Mouse (Mus musculus) A20 (cell line): ENCODE results near the gene Flad1.
"Not testable (repeated sequence)": the region's sequence is repeated elsewhere in the genome, so short reads cannot be mapped to it uniquely, and the experiment has no call there.

Experiments
- DNase-seq: peaks from one replicate; pipeline ENCODE4 v3.0.0-alpha.2; 2011; ENCODE audit warnings: low read depth, low spot score

Gene Flad1

DNA sequence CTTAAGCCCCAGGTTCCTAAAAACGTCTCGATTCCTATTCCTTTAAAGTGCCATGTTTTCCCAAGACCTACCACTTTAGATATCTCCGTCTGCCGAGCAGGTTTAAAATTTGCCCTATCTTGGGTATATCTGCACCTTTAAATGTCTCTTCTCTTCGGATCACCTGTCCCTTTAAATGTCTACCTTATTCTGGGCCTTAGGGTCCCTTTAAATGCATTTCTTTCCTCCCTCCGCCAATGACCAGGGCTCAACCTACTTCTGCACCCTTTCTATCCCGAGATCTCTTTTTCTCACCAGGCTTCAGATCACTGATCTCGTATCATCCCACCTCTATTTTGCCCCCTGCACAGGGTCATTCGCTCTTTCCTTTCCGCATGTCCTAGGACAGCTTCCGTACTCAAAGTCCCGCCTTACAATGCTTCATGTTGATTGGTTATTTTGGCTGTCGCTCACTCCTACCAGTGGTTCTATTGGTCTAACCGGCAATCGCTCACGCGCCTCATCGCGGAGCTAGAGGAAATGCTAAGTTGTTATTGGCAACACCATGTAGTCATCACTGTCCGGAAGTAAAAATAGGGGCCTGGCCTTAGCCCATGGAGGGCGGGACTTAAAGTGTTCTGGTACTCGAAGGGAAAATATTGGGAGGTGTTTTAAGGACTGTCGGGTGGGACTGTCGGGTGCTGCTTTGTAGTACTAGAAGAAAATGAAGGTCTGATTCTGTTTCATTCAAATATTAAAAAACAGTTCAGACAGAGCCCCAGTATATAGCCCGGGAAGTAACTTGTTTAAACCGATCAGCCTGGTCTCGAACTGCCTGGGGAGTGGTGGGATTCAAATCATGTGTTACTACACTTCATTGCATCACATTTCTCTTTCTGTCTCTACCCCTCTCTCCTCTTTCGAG lies at the start of gene Flad1:
Gene Flad1 (minus strand): TSS at position 381 of the 904 bp plus-strand sequence.
- peak; percentile 100 for DNase-seq

DNA sequence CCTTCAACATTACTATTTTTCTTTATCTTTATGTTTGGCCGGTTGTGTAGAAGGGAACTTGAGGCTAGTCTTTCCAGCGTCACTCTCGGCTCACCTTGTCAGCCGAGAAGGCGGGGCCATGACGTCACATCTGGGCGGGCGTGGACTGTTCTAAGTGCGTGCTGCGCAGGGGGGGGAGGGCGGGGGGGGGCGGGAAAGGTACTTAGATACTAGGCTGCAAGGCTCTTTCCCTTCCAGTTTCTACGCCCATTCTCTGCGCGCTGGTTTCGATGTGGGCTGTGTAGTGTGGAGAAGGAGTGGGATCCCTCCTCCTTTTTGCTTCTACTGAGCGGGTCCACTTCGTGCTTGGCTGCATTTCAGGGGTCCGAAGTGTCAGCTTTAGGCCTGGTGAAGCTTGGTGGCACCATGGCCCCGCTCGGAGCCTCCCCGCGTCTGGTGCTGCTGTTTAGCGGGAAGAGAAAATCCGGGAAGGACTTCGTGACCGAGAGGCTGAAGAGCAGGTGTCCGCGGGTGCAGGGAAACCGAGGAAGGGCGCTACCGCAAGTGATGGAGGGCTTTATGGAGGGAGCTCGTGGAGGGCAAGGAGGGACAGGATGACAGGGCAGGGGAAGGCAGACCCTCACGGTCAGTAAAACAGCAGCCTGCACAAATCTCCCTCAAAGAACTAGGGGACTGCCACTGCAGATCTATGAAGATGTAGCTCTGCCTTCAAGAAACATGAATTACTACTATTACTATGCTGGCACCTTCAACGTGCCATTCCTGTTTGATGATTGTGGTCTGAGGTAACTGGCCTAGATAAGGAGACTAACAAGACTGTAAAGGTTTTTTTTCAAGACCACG lies 47.5 kb upstream of the Flad1 start:
- DNase-seq = peak; percentile 96

DNA sequence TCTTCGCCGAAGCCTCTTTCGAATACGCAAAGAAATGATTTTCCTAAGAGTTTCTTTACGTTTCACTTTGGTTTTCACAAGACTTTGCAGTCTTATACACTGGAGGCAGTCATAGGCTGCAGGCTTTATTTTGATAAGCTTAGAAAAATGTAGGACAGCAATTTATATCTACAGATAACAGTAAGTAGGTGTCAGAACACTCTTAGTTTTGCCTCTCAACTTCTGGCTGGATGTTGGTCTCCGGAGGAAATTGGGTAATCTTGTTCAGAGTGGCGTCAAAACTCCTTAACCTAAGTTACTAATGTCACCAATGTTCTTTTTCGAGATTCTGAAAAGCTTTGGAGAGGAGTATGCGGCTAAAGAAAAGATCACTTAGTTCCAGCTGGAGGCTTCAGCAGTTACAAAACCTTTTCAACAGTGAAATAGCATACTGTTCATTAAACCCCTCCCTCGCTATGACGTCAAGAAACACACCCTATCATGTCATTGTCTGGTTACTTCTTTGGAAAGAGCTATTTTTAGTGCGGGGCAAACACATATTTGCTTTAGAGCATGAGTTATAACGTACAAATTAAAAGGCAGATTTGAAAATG lies 46.8 kb upstream of the Flad1 start:
- DNase-seq = no peak

DNA sequence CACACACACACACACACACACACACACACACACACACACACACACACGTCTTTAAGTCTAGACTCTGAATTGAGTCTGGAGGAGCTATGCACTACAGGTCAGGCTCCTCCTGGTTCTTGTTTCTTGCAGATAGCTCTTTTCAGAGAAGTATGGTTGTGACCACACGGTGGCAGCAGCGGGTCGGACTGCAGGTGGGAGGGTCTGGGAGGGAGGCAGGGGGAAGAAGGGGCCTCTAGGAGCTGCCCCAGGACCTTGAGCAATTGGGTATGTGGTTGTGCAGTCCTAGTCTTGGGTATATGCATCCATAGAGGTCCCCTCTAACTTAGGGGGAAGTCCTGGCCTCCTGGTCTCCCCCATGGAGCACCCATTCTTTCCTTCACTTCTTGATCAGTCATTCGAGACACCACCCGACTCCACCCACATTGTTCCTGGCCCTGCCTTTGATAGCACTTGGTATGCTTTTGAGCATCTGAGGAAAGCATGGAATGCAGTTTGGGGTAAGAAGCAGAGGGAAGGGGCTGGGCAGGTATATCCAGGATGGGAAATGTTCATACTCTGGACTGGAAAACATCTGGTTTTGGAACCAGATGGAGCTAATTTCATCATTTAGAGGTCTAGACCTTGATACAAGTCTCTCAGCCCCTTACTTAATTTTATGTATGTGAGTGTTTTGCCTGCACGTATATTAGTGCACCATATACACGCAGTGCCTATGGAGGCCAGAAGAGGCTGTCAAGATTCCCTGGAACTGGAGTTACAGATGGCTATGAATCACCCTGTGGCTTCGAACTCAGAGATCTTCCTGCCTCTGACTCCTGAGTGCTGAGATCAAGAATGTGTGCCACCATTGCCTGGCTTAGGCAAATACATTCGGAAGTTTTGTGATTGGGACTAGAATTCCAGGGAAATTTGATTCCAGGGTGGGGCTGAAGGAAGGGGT lies 45.3 kb upstream of the Flad1 start:
- peak; percentile 91 for DNase-seq

DNA sequence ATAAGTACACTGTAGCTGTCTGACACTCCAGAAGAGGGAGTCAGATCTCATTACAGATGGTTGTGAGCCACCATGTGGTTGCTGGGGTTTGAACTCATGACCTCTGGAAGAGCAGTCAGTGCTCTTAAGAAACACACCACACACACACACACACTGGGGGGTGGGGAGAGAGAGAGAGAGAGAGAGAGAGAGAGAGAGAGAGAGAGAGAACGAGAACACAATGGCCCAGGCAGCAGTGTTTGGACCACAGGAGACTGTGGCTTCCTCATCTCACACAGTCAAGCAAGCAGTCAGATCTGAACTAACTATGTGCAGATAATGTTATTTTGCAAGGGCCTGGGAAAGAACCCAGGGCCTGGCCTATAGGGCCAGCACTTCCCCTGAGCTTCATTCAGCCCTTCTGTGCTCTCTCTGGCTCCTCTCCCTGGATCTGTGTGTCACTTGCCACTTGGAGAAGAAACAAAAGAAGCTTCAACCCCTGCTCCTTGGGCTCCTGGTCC lies 44.2 kb upstream of the Flad1 start:
- no peak for DNase-seq

DNA sequence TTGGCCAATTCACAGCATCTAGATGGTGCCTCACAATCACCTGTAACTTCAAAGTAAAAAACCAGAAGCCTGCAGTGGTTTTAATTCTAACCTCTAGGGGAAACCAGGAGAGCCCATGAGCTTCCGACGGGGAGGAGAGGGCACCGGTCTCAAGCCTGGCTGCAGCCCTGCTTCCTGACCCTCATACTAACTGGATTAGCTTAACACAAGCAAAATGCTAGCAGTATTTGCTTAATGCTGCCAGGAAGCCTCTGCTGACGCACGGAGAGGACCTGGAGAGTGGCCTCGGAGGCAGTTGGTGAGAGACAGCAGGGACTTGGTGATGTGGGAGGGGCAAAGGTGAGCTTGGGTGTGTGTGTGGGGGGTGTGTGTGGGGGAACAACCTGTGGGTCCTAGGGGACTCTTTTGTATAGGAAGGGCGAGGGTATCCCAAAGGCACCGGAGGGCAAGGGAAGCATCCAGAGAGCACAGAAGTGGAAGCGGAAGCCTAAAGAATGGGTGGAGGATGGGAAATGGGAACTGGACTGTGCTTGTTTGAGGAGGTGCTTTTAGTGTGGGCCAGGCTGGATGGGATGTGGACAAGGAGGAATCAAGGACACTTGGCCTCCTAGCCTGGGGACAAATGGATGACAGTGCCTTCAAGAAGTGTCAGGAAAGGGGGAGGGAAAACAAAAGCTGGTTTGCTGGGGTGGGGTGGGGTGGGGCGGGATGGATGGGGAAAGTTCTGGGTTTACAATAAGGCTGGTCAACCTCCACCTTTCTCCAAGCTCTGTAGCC lies 42.9 kb upstream of the Flad1 start, which contains the start of gene Pmvk:
Gene Pmvk (plus strand): TSS at position 141 of the 777 bp plus-strand sequence.
- no peak for DNase-seq

DNA sequence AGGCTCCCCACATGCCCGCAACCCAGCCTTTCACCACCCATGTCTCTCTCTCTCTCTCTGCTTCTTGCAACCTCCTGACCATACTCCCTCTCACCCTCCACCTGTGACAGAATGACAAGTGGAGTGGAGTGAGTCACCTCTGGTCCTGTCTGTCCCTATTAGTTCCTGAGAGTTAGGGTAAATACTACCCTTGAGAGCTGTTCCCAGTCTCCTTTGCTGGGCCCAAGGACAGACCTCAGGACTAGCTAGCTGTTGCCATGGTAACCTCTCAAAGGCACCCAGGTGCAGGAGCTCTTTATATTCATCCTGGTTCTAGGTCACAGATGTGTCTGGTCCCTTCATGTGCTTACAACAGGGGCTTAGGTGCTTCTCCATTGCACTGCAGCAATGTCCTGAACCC lies 40.2 kb upstream of the Flad1 start:
- no peak for DNase-seq

DNA sequence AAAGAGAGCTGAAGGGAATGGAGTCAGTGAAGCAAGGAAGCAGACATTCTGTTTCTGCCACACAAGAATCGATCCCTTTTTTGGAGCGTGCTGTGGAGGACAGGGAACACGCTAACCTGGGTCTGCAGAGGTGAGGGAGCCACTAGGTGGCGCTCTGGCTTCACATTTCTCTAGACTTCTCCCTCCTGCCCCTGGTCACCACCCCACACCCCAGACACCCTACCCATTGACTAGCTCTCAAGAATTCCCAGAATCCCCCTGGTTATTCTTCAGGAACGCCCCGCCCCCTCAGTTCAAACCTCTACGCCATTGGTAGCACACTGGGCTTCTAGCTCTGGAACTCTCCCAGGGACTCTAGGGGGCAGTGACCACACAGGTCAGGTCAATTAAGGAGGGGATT lies 37.9 kb upstream of the Flad1 start:
- peak; percentile 79 for DNase-seq

DNA sequence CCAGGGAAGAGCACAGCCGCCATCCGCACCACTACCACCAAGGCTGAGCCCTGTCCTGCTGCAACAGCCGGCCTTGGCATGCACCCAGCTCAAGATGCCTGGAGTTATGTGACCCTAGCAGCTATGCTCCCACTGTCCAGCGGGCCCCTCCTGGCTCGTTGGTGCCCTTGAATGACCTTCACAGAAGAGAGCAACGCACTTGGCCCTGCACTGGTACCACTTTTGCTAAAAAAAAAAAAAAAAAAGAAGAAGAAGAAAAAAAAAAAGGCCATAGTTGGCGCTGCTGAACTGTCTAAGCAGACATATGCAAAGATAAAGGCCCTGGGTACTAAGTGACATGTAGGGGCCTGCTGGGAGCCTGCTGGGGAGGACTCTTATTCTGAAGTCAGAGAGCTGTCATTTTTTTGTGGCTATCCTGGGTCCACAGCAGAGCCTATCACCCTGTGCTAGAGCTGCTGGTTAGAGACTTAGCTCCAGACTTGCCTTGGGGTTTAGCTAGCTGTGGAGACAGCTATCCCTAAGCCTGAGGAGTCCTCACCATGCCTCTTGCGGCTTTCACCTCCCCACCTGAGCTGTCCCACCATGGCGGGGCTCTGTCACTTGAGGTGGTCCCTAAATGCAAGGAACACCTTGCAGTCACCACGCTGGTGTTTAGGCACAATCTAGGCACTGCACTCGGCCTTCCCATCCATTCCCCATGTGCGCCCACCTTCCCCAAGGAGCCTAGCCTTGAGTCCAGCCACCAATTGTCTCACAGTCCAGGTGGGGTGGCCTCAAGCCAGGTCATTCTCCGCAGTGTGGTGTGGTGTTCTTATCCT lies 37.3 kb upstream of the Flad1 start:
- peak; percentile 60 for DNase-seq

DNA sequence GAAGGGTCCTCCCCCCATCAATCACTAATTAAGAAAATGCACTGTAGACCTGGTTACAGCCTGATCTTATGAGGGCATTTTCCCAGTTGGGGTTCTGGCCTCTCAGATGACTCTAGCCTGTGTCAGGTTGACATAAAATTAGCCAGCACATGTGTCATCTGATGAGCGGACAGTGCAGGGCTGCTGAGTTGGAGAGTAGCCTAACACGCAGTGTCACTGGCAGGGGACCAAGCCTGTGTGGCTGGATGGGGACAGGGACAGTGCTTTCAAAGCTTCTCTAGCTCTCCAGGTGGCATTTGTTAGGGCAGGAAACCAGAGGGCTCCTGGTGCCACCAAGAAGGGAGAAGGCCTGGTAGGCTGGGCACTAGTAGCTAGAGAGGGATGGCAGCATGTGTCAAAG lies 29.0 kb upstream of the Flad1 start:
- DNase-seq = no peak

DNA sequence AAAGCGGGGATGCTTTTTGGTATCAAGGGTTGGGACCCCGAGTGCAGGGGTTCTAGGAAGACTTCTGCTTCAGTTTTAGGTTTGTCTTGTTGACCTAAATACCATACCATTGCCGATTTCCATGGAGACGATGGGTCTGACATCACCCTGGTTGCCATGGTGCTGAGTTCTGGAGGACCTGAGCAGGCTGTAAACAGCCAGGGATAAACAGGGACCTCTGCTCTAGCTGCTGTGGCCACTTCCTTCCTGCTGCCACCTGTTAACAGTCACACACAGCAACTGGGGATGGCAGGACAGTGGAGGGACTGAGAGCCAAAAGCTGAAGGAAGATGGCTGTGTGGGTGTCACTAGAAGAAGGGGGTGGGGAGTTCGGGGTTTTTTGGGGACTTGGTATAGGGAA lies 25.6 kb upstream of the Flad1 start:
- peak; percentile 65 for DNase-seq

DNA sequence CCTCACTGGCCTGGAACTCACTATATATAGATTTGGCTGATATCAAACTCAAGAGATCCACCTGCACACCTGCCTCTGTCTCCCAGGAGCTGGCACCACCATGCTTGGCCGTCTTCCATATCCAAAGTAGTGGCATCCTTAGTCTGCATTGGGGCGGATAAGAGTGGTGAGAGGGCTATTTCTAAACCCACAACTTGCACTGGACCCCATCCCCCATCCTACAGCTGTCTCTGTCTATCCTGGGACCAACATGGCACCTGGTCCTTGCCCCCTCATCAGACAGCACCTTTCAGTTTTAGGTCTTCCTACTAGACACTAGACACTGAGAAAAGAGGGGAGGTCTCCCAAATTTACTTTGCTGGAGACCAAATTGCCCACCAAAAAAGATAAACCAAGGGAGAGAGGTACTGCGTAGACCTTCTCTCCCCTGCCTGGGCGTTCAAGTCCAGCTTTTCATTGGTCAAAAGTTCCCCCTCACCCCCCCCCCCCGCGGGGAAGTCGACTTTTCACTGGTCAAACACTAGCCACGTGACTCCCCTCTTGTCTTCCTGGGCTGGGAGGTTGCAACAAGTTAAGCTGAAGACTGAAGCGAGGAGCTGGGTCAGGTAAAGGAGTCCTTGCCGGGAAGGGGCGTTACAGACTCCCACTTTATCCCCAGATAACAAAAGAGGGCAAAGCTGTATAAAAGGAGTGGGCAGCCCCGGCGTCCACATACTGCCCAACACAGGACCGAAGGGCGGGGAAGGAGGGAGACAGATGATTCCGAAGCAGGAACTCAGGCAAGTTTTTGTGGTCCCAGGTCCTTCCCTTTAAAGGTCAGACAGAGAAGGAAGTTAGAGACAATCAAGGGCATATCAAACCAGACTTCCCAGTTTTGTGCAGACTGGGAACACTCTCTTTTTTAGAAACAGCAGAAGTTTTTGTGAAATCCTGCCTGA lies 24.8 kb upstream of the Flad1 start, which contains the start of gene Pbxip1:
Gene Pbxip1 (plus strand): TSS at position 531 of the 938 bp plus-strand sequence.
- DNase-seq = peak; percentile 91

DNA sequence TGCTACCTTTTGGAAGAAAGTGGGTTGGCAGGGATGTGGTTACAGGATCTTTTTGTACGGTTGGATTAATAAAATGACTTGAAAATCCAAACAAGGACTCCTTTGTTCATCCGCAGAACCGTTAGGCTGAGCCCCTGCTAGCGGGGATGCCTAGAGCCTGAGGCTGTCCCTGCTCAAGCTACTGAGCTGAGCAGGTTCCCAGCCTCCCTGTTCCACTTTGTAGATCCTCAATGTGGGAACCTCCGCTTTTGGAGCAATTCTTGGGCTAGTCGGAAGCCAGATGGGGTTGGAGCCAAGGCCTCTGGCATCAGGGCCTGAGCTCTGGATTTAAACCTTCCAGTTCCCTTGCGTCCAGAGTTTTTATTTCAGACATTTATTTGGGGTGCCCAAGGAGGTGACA lies 23.4 kb upstream of the Flad1 start:
- DNase-seq = no peak

DNA sequence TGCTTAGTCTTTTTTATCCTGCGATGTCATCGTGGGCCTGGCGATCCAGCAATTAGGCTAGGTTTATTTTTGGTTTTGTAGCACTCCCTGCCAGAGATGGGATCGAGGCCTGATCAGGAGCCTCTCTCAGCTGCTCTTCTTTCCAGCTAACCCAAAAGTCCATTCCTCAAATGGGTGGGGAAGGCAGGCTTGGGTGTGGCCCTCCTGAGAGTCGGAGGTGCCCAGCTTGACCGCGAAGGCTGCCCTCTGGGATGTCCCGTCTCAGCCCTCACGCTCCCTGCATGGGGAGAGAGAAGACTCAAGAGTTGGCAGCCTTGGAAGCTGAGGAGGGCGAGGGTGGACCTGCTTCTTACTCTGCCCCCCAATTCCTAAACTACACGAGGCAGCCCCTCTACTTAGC lies 22.9 kb upstream of the Flad1 start:
- DNase-seq = no peak

DNA sequence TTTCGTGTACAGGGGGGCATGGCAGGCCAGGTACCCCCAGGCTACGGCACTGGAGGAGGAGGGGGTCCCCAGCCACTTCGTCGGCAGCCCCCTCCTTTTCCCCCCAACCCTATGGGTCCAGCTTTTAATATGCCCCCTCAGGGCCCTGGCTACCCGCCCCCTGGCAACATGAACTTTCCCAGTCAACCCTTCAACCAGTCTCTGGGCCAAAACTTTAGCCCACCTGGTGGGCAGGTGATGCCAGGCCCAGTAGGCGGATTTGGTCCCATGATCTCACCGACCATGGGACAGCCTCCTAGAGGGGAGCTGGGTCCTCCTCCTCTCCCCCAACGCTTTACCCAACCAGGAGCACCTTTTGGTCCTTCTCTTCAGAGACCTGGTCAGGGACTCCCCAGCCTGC lies 20.9 kb upstream of the Flad1 start:
- no peak for DNase-seq

DNA sequence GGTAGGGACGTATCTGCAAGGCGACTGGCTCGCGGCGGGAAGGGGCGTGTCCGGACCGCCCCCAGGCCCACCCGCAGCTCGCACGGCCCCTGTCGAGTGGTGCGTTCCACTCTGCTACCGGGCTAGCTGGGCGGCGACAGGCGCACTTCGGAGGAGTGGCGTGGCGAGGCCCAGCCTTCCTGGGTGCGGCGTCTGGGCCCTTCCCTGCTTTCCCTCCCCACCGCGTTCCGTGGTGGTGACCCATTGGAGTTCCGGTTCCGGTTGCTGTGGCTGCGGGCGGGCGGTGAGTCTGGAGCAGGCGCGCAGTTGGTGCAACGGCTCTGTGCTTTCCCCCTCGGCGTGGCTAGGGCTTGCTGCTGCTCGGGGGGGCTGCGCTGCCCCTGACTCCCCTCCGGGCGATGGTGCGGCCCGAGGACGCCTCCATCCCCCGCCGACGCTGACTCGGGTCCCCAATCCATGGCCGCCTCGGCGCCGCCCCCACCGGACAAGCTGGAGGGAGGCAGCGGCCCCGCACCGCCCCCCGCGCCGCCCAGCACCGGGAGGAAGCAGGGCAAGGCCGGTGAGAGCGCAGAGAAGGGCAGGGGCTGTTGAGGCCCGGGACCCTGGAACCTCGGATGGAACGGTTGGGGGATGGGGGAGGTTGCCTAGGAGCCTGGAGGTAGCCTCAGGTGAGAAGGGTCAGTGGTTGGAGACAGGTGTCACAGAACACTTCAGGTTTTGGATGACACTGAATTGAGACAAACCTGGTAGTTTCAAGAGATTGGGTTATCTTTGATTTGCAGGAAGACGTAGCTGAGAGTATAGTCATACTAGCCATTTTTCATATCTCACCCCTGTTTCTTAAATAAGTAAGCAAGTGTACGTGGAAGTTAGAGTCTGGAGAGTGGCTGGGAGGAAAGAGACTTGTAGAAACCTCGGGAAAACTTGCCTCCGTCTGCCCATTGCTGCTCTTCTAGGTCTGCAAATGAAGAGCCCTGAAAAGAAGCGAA lies 18.8 kb upstream of the Flad1 start, which contains the start of gene Pygo2:
Gene Pygo2 (plus strand): TSS at position 44 of the 989 bp plus-strand sequence.
- DNase-seq = peak; percentile 97

DNA sequence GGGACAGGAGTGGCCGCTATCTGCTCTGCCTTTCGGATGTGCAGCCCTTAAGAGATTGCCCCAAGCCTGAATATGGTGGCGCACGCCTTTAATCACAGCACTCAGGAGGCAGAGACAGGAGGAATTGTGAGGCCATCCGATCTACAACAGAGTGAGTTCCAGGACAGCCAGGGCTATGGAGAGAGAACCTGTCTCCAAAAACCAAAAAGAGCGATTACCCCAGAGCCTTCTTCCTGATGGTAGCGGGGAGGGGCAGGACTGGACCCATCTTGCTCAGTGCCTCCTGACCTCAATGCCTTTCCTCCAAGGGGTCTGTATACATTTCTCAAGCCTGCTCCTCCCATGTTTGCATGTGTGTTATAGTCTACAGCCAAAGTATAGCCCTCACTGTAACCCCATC lies 17.4 kb upstream of the Flad1 start:
- DNase-seq = not testable (repeated sequence)
